Mouse (Mus musculus): ENCODE measurements around the gene Selenos. TPM values are rescaled to one million over a fixed set of nuclear protein-coding genes. Genes with fewer than 3 reads are reported as not detected.

Selenos gene
- total RNA-seq (2023): 54.9 TPM

DNA sequence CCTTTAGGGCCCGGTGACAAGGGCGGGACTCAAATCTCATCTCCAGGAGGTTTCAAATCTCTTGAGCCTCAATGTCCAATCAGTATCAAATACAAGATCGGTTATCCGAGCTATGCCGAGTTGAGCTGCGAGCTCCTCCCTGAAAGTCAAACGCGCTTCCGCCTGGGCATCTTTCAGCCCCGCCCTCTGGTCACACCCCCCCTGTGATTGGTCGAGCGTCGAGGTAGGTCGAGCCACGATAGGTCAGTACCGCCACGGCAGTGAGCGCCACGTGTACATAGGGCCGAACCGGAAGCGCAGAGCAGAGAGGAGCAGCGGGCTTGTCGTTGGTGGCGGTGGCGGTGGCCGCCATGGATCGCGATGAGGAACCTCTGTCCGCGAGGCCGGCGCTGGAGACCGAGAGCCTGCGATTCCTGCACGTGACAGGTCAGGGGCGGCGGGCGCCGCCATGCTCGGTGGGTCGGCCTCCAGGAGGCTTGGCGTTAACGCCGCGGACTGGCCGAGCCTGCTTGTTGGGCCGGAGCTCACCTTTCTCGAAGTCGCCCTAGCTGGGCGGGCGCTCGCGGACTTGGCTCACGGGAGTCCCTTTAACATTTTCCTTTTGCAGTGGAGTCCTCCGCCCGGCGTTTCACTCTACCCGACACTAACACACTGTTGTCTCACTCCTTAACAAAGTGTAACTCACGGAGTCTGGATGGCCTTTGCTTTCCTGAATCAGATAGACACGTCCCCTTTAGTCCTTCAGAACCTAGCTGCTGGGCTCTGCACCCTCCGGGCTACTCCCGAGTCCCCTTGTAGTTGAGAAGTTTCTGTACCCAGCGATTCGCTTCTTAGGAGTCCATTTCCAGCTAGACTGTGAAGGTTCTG is at the start of gene Selenos:
Selenos (plus strand) TSS at position 286 of the 867 bp plus-strand sequence.

GRCm38 (mm10) chr7:66043552-66044459 is 35.6 kb upstream of the Selenos start, which contains the start of gene Gm45213:
Gm45213 (plus strand) TSS chr7:66043602.

DNA sequence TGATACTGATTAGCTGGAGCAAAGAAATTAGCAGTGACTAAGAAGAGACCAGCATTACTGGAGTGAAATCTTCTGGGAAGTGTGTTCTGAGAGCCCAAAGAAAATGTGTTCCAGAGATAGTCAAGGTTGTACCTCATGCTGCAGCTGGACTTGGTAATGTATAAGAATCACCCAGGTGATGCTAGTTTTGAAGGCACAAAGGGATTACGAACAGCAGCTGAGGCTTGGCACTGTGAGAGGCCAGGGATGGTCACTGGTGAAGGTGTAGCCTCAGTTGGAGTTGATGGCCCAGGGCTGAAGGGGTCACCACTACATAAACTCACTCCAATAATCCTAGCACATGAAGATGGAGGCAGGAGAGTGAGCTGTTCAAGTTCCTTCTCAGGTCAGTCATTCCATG is 20.7 kb upstream of the Selenos start, which contains the start of gene Snrpa1:
Snrpa1 (plus strand) TSS at position 301 of the 400 bp plus-strand sequence.

GRCm38 (mm10) chr7:66108961-66109854 is 29.8 kb downstream of the Selenos start, which contains the start of gene Chsy1:
Chsy1 (plus strand) TSS chr7:66109515.

Other genes starting within 250 kb of the Selenos start
- not detected for gene Pcsk6, start 217.9 kb upstream of the Selenos start, total RNA-seq (2023)
- gene Gm45213, start 36.0 kb upstream of the Selenos start, total RNA-seq (2023): not detected
- 66.6 TPM for gene Snrpa1, start 20.6 kb upstream of the Selenos start, total RNA-seq (2023)
- gene Chsy1, start 29.9 kb downstream of the Selenos start, total RNA-seq (2023): 24.8 TPM

All from CD8-positive naive resting alpha-beta T cell, adult 57 days (primary cell).